Mouse (Mus musculus): ENCODE data around the gene Prr12.

DNA sequence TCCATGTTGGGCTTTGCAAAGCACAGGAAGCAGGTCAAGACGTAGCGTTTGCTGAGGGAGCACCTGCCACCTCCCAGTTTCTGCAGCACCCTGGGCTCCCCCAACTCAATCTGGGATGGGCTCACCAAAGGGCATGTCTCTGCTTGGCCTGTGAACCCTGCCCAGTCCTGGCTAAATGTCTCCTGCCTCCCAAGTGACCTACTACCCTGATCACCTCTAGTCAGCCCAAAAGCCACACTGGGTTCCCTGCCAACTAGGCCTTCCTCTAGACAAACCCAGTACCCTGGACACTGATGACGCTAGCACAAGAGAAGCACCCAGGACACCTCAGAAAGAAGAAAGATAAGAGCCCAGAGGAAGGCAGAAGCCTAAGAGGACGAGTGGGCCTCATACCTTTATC, 39.9 kb downstream of the Prr12 start:
- TF ChIP-seq CTCF (IDR thresholded peaks at IDR 0.05; ENCODE audit: extremely low read depth, insufficient read depth, low read length) (no peak), POLR2A (IDR thresholded peaks at IDR 0.05; ENCODE audit: extremely low read depth, insufficient read depth, low read length) (no peak)

All from cortical plate, adult 2 months (tissue).